Mouse (Mus musculus): Measurements from ENCODE around the gene Rab8b. TPM values are rescaled to one million over a fixed set of nuclear protein-coding genes. Genes with fewer than 3 reads are reported as not detected.

The Rab8b gene
- total and polyA plus RNA-seq, 3 experiments = 4.9 to 121 (median 40.6) TPM

DNA sequence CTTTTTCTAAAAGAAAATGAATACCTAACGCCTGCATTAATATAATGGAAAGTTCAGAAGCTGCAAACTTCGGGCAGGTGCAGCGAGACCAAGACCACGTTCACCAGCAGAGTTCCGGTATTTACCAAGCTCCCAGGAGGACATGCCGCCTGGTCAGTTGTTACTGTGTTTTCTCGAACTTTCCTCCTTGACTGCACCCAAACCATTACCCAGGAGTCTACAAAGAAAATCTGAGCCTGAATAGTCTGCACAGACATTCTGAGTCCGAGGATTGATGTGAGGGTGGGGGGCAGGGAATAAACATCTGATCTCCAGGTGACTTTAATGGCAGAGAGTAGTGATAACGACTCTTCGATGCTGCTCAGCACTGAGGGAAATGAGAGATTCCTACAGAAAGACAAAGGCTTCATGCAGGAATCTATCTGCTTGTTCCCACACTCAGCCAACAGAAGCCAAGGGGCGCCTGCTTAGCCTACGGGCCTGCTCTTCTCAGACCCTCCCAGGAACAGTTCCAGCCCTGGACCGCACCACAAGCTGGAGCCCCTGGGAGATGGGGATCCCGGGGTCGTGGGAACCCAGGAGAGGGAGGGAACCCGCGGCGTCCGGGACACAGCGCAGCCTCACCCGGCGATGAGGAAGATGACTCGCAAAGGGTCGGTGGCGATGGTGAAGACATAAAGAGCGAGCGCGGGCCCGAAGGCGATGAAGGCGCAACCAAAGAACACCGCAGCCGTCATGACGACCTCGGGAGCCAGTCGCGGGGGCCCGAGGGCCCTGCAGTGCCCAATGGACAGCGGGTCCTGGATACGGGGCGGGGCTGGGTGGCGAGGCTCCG, 124.6 kb downstream of the Rab8b start:
- TF ChIP-seq CTCF (IDR thresholded peaks at IDR 0.05; ENCODE audit: low read depth, low read length) (no peak), GATA2 (IDR thresholded peaks at IDR 0.05; ENCODE audit: borderline replicate concordance, low read depth, low read length) (no peak), TAL1 (conservative IDR thresholded peaks at IDR 0.05; ENCODE audit: low read depth, low read length) (no peak), GATA1 (IDR thresholded peaks at IDR 0.05; ENCODE audit: borderline replicate concordance, low read length) (no peak), POLR2AphosphoS5 (IDR thresholded peaks at IDR 0.05; ENCODE audit: insufficient replicate concordance, low read depth, low read length) (no peak)
- ATAC-seq (ENCODE audit: extremely low read depth, insufficient number of reproducible peaks, low FRiP score, poor library complexity, severe bottlenecking) = no peak; the same call in 1 of the 2 replicates
- Histone ChIP-seq H3K27me3 (ENCODE audit: insufficient read depth, low read length) (peaks cover 10% of the 10 kb centered on the region), H3K9me3 (replicated peaks) (no peaks in the 10 kb centered on the region), H3K36me3 (replicated peaks) (no peaks in the 10 kb centered on the region), H3K4me1 (ENCODE audit: insufficient read depth, low read depth, low read length) (peaks cover 21% of the 10 kb centered on the region), H3K4me3 (ENCODE audit: low read depth, low read length) (peak overlapping the region; percentile 76)
- DNase-seq (ENCODE audit: low spot score) = no peak

Other genes with a start within 250 kb of the Rab8b start
- not detected in 2 replicates for gene Car12, start 206.0 kb downstream of the Rab8b start, total RNA-seq (2014; fragmentation: Nextera tagmentation)
- gene Car12, start 206.0 kb downstream of the Rab8b start, total RNA-seq (2017) = 0.05 and 0.12 TPM in 2 replicates
- gene Car12, start 206.0 kb downstream of the Rab8b start, polyA plus RNA-seq (2012) = not detected in 2 replicates
- gene Aph1b, start 124.2 kb downstream of the Rab8b start, total RNA-seq (2014; fragmentation: Nextera tagmentation) = 0.29 and 0.98 TPM in 2 replicates
- 0.98 and 0.99 TPM in 2 replicates for gene Aph1b, start 124.2 kb downstream of the Rab8b start, total RNA-seq (2017)
- 0.01 and 0.04 TPM in 2 replicates for gene Aph1b, start 124.2 kb downstream of the Rab8b start, polyA plus RNA-seq (2012)
- not detected in 2 replicates for gene Gm10647, start 122.6 kb downstream of the Rab8b start, total RNA-seq (2014; fragmentation: Nextera tagmentation)
- 0.22 and 0.23 TPM in 2 replicates for gene Gm10647, start 122.6 kb downstream of the Rab8b start, total RNA-seq (2017)
- not detected in 2 replicates for gene Gm10647, start 122.6 kb downstream of the Rab8b start, polyA plus RNA-seq (2012)
- not detected in 2 replicates for gene Aph1c, start 85.0 kb downstream of the Rab8b start, total RNA-seq (2014; fragmentation: Nextera tagmentation)
- 0.12 and 0.16 TPM in 2 replicates for gene Aph1c, start 85.0 kb downstream of the Rab8b start, total RNA-seq (2017)
- gene Aph1c, start 85.0 kb downstream of the Rab8b start, polyA plus RNA-seq (2012) = not detected in 2 replicates
- 211 and 212 TPM in 2 replicates for gene Rps27l, start 26.4 kb upstream of the Rab8b start, total RNA-seq (2014; fragmentation: Nextera tagmentation)
- 344 and 363 TPM in 2 replicates for gene Rps27l, start 26.4 kb upstream of the Rab8b start, total RNA-seq (2017)
- gene Rps27l, start 26.4 kb upstream of the Rab8b start, polyA plus RNA-seq (2012) = 113 and 208 TPM in 2 replicates
- 10.9 and 14.2 TPM in 2 replicates for gene Lactb, start 55.8 kb upstream of the Rab8b start, total RNA-seq (2014; fragmentation: Nextera tagmentation)
- gene Lactb, start 55.8 kb upstream of the Rab8b start, total RNA-seq (2017) = 13.4 and 16.4 TPM in 2 replicates
- 4.7 and 7.6 TPM in 2 replicates for gene Lactb, start 55.8 kb upstream of the Rab8b start, polyA plus RNA-seq (2012)
- gene Tpm1, start 129.7 kb upstream of the Rab8b start, total RNA-seq (2014; fragmentation: Nextera tagmentation) = 182 and 191 TPM in 2 replicates
- gene Tpm1, start 129.7 kb upstream of the Rab8b start, total RNA-seq (2017) = 168 and 171 TPM in 2 replicates
- 69.7 and 98.8 TPM in 2 replicates for gene Tpm1, start 129.7 kb upstream of the Rab8b start, polyA plus RNA-seq (2012)

All from G1E (cell line).